Mouse (Mus musculus): ENCODE data around the gene Taar1. TPM values are rescaled to one million over a fixed set of nuclear protein-coding genes. Genes with fewer than 3 reads are reported as not detected.

Taar1 gene
- polyA plus RNA-seq, 1 experiment from 2014 or later: not detected

DNA sequence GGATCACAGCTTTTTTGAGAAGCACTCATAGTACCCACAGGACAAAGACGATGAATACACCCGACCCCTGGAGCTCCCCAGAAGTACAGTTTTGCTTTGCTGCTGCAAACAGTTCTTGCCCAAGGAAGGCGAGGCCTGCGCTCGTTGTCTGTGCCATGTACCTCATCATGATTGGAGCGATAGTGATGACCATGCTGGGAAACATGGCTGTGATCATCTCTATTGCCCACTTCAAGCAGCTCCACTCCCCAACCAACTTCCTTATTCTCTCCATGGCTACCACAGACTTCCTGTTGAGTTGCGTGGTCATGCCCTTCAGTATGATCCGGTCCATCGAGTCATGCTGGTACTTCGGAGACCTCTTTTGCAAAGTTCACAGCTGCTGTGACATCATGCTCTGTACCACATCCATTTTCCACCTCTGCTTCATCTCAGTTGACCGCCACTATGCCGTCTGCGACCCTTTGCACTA, 40.3 kb downstream of the Taar1 start, which contains the start of gene Taar4:
Gene Taar4, plus strand, starts transcription at position 51 of the 472 bp plus-strand sequence.
- no peak for ATAC-seq (replicated peaks; ENCODE audit: low FRiP score)
- 95% methylated on average over 13 of the region's 13 CpGs for WGBS

GRCm38 (mm10) chr10:23963444-23963843, 43.3 kb downstream of the Taar1 start:
- H3K27ac ChIP-seq (ENCODE audit: low read depth, low read length): no peak overlapping the region
- no peak overlapping the region for H3K9ac ChIP-seq (ENCODE audit: low read length)
- DNase-seq (ENCODE audit: low spot score) (no peak), ATAC-seq (replicated peaks; ENCODE audit: low FRiP score) (no peak)
- no peak overlapping the region for H3K4me2 ChIP-seq (ENCODE audit: low read depth, low read length, severe bottlenecking)
- H3K27me3 ChIP-seq (ENCODE audit: control insufficient read depth, insufficient read depth, low read length): no peaks in the 10 kb centered on the region
- 73% methylated on average over 3 of the region's 3 CpGs for WGBS
- no peak overlapping the region for H3K4me3 ChIP-seq (ENCODE audit: low read depth, low read length)
- no peaks in the 10 kb centered on the region for H3K4me1 ChIP-seq (replicated peaks; ENCODE audit: control insufficient read depth, insufficient read depth, low read length)
- H3K9me3 ChIP-seq (ENCODE audit: control insufficient read depth, low read length): no peaks in the 10 kb centered on the region
- H3K36me3 ChIP-seq (ENCODE audit: control insufficient read depth, insufficient read depth, low read length): no peaks in the 10 kb centered on the region

More for the DNA sequence above, 40.3 kb downstream of the Taar1 start, which contains the start of gene Taar4:
- Histone ChIP-seq H3K27ac (ENCODE audit: low read depth, low read length) (no peak within 1 kb of the TSS), H3K27me3 (ENCODE audit: control insufficient read depth, insufficient read depth, low read length) (no peaks in the 10 kb centered on the region), H3K9me3 (ENCODE audit: control insufficient read depth, low read length) (no peaks in the 10 kb centered on the region), H3K4me1 (replicated peaks; ENCODE audit: control insufficient read depth, insufficient read depth, low read length) (no peaks in the 10 kb centered on the region), H3K4me3 (ENCODE audit: low read depth, low read length) (no peak within 1 kb of the TSS), H3K36me3 (ENCODE audit: control insufficient read depth, insufficient read depth, low read length) (no peaks in the 10 kb centered on the region), H3K4me2 (ENCODE audit: low read depth, low read length, severe bottlenecking) (no peak within 1 kb of the TSS), H3K9ac (ENCODE audit: low read length) (no peak within 1 kb of the TSS)
- DNase-seq (ENCODE audit: low spot score): no peak

- H3K27ac ChIP-seq (ENCODE audit: low read depth, low read length): no peak overlapping the region
- H3K4me1 ChIP-seq (replicated peaks; ENCODE audit: control insufficient read depth, insufficient read depth, low read length): no peaks in the 10 kb centered on the region
- DNase-seq (ENCODE audit: low spot score): no peak
- 88% methylated on average over 6 of the region's 6 CpGs for WGBS
- no peak overlapping the region for H3K4me2 ChIP-seq (ENCODE audit: low read depth, low read length, severe bottlenecking)
- H3K27me3 ChIP-seq (ENCODE audit: control insufficient read depth, insufficient read depth, low read length): no peaks in the 10 kb centered on the region
- no peaks in the 10 kb centered on the region for H3K36me3 ChIP-seq (ENCODE audit: control insufficient read depth, insufficient read depth, low read length)
- H3K4me3 ChIP-seq (ENCODE audit: low read depth, low read length): no peak overlapping the region
- no peaks in the 10 kb centered on the region for H3K9me3 ChIP-seq (ENCODE audit: control insufficient read depth, low read length)
- ATAC-seq (replicated peaks; ENCODE audit: low FRiP score): no peak
- no peak overlapping the region for H3K9ac ChIP-seq (ENCODE audit: low read length)
Measured at GRCm38 (mm10) chr10:23964921-23965610, 44.9 kb downstream of the Taar1 start.

- no peak for ATAC-seq (replicated peaks; ENCODE audit: low FRiP score)
- Histone ChIP-seq H3K4me2 (ENCODE audit: low read depth, low read length, severe bottlenecking) (no peak within 1 kb of the TSS), H3K4me3 (ENCODE audit: low read depth, low read length) (no peak within 1 kb of the TSS), H3K27me3 (ENCODE audit: control insufficient read depth, insufficient read depth, low read length) (no peaks in the 10 kb centered on the region), H3K27ac (ENCODE audit: low read depth, low read length) (no peak within 1 kb of the TSS), H3K9ac (ENCODE audit: low read length) (no peak within 1 kb of the TSS), H3K4me1 (replicated peaks; ENCODE audit: control insufficient read depth, insufficient read depth, low read length) (no peaks in the 10 kb centered on the region), H3K36me3 (ENCODE audit: control insufficient read depth, insufficient read depth, low read length) (no peaks in the 10 kb centered on the region), H3K9me3 (ENCODE audit: control insufficient read depth, low read length) (no peaks in the 10 kb centered on the region)
- DNase-seq (ENCODE audit: low spot score): no peak
- 92% methylated on average over 11 of the region's 11 CpGs for WGBS
Measured at GRCm38 (mm10) chr10:23970656-23971165, 50.6 kb downstream of the Taar1 start, which contains the start of gene Taar5. Gene Taar5, plus strand, starts transcription at chr10:23970706.

Other genes starting within 250 kb of the Taar1 start
- gene Rps12, start 133.1 kb upstream of the Taar1 start, polyA plus RNA-seq (2014; fragmentation: Nextera tagmentation; extraction: Ambion mirVana): 130 and 155 TPM in 2 replicates
- gene Slc18b1, start 123.4 kb upstream of the Taar1 start, polyA plus RNA-seq (2014; fragmentation: Nextera tagmentation; extraction: Ambion mirVana): 15.9 and 20.9 TPM in 2 replicates
- gene Vnn3, start 68.9 kb upstream of the Taar1 start, polyA plus RNA-seq (2014; fragmentation: Nextera tagmentation; extraction: Ambion mirVana): not detected in 2 replicates
- gene Vnn1, start 25.7 kb upstream of the Taar1 start, polyA plus RNA-seq (2014; fragmentation: Nextera tagmentation; extraction: Ambion mirVana): 1.5 and 3.7 TPM in 2 replicates
- not detected in 2 replicates for gene Taar2, start 18.2 kb downstream of the Taar1 start, polyA plus RNA-seq (2014; fragmentation: Nextera tagmentation; extraction: Ambion mirVana)
- not detected in 2 replicates for gene Taar3, start 29.2 kb downstream of the Taar1 start, polyA plus RNA-seq (2014; fragmentation: Nextera tagmentation; extraction: Ambion mirVana)
- not detected in 2 replicates for gene Taar4, start 40.1 kb downstream of the Taar1 start, polyA plus RNA-seq (2014; fragmentation: Nextera tagmentation; extraction: Ambion mirVana)
- gene Taar5, start 50.4 kb downstream of the Taar1 start, polyA plus RNA-seq (2014; fragmentation: Nextera tagmentation; extraction: Ambion mirVana): not detected in 2 replicates
- not detected in 2 replicates for gene Taar6, start 65.3 kb downstream of the Taar1 start, polyA plus RNA-seq (2014; fragmentation: Nextera tagmentation; extraction: Ambion mirVana)
- not detected in 2 replicates for gene Taar7a, start 73.1 kb downstream of the Taar1 start, polyA plus RNA-seq (2014; fragmentation: Nextera tagmentation; extraction: Ambion mirVana)
- not detected in 2 replicates for gene Taar7b, start 79.6 kb downstream of the Taar1 start, polyA plus RNA-seq (2014; fragmentation: Nextera tagmentation; extraction: Ambion mirVana)
- gene Taar7d, start 106.9 kb downstream of the Taar1 start, polyA plus RNA-seq (2014; fragmentation: Nextera tagmentation; extraction: Ambion mirVana): not detected in 2 replicates
- not detected in 2 replicates for gene Taar7e, start 117.3 kb downstream of the Taar1 start, polyA plus RNA-seq (2014; fragmentation: Nextera tagmentation; extraction: Ambion mirVana)
- gene Taar7f, start 129.2 kb downstream of the Taar1 start, polyA plus RNA-seq (2014; fragmentation: Nextera tagmentation; extraction: Ambion mirVana): not detected in 2 replicates
- not detected in 2 replicates for gene Taar8a, start 156.1 kb downstream of the Taar1 start, polyA plus RNA-seq (2014; fragmentation: Nextera tagmentation; extraction: Ambion mirVana)
- not detected in 2 replicates for gene Taar8b, start 171.9 kb downstream of the Taar1 start, polyA plus RNA-seq (2014; fragmentation: Nextera tagmentation; extraction: Ambion mirVana)
- not detected in 2 replicates for gene Taar8c, start 181.6 kb downstream of the Taar1 start, polyA plus RNA-seq (2014; fragmentation: Nextera tagmentation; extraction: Ambion mirVana)
- not detected in 2 replicates for gene Taar9, start 189.2 kb downstream of the Taar1 start, polyA plus RNA-seq (2014; fragmentation: Nextera tagmentation; extraction: Ambion mirVana)
- gene Stx7, start 228.9 kb downstream of the Taar1 start, polyA plus RNA-seq (2014; fragmentation: Nextera tagmentation; extraction: Ambion mirVana): 78.5 and 87.3 TPM in 2 replicates